Mouse (Mus musculus) brain, adult 2 months (tissue): Measurements from ENCODE around the gene Nhsl2.
"Not testable (repeated sequence)": the region's sequence is repeated elsewhere in the genome, so short reads cannot be mapped to it uniquely, and the experiment has no call there.

Experiments
- DNase-seq: peaks from one replicate; pipeline ENCODE4 v3.0.0; 2011; ENCODE audit warnings: low read depth, low spot score

Gene Nhsl2

GRCm38 (mm10) chrX:101849281-101849821 lies at the start of gene Nhsl2:
Gene Nhsl2 (plus strand): TSS chrX:101849385.
- DNase-seq = peak; percentile 83

GRCm38 (mm10) chrX:101805512-101805911 lies 43.7 kb upstream of the Nhsl2 start:
- peak; percentile 75 for DNase-seq

GRCm38 (mm10) chrX:101811750-101812149 lies 37.4 kb upstream of the Nhsl2 start:
- peak; percentile 6 for DNase-seq

- DNase-seq = peak; percentile 37
Measured at GRCm38 (mm10) chrX:101819163-101819562, 30.0 kb upstream of the Nhsl2 start.

DNA sequence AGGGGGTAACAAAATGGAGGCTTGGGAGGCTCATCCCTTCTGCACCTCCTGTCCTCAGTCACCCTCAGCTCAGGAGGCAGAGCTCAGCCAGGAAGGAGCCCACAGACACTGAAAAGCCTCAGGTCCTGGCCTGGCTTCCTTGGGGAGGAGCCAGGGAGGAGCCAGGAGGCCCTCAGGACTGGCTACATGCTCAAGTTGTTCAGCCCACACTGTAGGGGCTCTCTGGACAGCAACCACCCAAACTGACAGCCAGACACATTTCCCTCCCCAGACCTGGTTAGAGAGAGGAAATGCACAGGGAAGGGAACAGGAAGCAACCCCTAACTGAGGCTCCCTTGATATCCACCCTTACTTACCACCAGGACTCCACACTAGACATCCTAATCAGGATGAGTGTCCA lies 29.2 kb upstream of the Nhsl2 start:
- not testable (repeated sequence) for DNase-seq

GRCm38 (mm10) chrX:101847191-101847795 lies 1.9 kb upstream of the Nhsl2 start:
- no peak for DNase-seq

DNA sequence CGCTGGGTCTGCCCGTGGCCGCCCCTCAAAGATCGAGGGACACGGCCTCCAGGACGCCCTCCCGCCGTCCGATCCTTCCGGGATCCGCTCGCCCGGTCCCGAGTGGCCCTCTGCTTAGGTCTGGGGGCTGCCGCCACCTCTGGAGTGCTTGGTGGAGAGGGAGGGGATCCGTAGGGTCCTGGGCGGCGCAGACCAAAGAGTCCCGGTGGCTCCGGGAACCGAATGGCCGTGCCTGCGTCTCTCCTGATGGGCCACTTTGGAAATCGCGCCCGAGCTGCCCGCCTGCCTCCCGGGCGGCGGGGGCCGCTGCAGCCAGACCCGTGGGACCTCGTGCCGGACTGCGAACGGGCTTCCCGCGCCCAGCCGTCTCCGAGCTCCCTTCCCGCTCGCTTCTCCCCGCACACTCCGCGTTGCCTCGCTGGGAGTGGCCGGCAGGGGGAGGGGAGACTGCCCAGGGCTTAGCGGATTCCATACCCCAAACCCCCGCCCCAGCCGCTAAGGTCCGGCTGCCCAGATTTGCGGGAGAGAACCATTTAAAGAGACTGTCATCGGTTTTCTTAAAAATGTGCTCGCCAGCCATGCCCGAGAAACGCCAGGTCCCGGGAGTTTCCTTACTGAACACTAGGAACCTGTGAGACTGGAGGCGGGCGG lies 841 bp downstream of the Nhsl2 start:
- peak; percentile 34 for DNase-seq

DNA sequence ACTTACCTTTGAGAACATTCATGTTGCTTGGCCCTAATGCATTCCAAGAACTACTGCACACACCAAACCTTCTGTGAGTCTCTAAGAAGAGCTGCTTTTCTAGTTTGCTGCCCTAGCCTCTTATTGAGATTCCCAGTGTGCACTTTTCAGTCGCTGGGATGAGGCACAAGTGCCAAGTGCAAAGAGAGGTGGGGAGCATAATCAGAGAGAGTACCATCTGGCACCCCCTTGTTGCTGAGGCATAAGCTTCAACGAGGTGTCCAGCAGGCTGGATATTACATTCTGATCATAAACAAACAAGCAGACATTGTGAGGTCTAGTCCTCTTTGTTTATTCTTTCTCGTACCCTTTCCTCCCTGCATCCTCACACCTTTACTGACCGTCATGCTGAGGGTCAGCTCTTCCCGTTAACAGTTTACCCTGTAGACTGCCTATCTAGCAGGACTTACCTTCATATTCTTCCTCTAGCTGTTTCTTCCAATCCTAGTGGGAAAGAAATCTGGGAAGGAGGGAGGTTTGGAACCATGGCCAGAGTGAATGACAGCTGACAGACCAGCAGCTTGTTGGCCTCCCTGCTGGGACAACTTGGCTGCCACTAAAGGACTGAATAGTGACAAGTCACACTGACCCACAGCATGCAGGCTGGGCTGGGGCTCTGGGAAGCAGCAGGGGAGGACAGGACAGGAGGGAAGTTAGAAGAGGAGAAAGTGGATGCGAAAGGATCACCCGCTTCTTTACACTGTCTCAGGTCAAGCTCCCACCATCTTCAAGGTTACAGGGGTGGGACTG lies 2.6 kb downstream of the Nhsl2 start:
- peak; percentile 84 for DNase-seq

GRCm38 (mm10) chrX:101863666-101864378 lies 14.6 kb downstream of the Nhsl2 start:
- peak; percentile 35 for DNase-seq

GRCm38 (mm10) chrX:101864788-101865187 lies 15.6 kb downstream of the Nhsl2 start:
- DNase-seq = no peak

GRCm38 (mm10) chrX:101874147-101874546 lies 25.0 kb downstream of the Nhsl2 start:
- no peak for DNase-seq

GRCm38 (mm10) chrX:101874901-101875300 lies 25.7 kb downstream of the Nhsl2 start:
- DNase-seq = peak; percentile 61

GRCm38 (mm10) chrX:101876136-101876535 lies 27.0 kb downstream of the Nhsl2 start:
- no peak for DNase-seq

DNA sequence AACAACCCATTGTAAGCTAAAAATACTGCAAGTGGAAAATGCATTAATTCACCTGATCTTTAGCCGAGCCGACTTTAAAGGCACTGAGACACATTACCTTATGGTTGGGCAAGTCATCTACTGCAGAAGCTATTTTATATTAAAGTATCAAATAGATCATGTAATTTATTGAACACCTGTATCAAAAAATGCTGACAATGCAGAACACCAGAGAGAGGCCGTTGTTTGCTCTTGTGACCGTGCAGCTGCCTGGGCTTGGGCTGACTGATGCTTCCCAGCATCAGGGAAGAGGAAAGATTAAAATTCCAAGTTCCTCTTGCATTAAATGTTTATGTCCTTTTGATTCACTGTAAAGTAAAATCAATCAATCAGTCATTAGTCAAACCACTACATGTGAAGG lies 28.7 kb downstream of the Nhsl2 start:
- DNase-seq = no peak

DNA sequence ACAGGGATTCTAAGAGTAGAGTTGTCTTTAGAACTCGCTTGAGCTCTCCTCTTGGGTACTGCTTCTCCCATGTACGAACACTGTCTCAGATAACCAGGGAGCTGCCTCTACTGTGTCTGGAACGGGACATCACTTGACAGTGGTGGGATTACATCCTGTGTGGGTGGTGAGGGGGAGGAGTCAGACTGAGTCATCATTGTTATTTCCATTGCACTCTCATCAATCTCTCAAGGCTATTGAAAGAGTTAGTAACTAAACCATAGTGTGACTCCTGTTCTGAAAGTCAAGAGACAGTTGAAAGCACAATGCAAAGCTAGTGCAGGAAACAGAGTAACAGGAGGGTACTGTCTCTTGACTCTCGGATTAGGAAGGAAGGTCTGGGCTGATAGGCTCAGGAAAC lies 29.4 kb downstream of the Nhsl2 start:
- peak; percentile 24 for DNase-seq

- peak; percentile 57 for DNase-seq
Measured at GRCm38 (mm10) chrX:101882141-101882751, 33.1 kb downstream of the Nhsl2 start.

DNA sequence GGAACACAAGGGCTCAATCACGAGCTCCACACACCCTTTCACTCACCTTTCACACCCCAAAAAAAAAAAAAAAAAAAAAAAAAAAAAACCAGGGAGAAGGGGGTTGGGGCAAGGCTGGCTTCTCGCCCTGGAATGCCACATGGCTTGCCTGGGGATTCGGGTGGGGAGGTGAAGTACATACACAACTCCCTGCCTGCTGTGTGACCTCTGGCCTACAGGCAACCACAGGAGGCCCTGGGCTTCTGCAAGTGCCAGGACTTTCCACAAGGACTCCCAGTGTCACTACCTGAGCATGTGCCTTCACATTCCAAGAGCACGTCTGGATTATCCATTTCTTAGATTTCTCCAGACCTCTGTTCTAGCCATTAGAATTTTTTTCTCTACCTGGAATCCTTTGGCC lies 40.2 kb downstream of the Nhsl2 start:
- DNase-seq = no peak

- peak; percentile 85 for DNase-seq
Measured at GRCm38 (mm10) chrX:101889813-101890469, 40.8 kb downstream of the Nhsl2 start.

- peak; percentile 72 for DNase-seq
Measured at GRCm38 (mm10) chrX:101893796-101894195, 44.6 kb downstream of the Nhsl2 start.

DNA sequence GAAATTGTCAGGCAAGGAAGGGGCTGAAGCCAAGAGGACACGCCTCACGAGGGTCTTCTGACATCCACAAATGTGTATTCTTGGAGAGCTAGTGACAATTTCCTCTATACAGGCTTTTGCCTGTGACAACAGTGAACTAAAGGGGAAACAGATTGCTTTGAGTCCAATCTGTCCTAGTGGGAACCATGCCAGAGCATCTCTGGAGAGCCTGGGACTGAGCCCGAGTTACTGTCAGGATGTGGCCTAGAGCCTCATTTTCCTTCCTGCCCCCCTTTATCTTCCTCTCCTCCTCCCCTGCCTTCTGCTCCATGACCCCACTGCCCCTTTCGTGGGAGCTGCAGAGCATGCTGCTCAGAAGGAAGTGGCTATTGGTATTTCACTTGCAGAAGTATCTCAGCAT lies 49.2 kb downstream of the Nhsl2 start:
- peak; percentile 94 for DNase-seq
